Mouse (Mus musculus) neural tube, embryonic 10.5 days (tissue): ENCODE data around the gene Gm10256.
"Not testable (repeated sequence)": the region's sequence is repeated elsewhere in the genome, so short reads cannot be mapped to it uniquely, and the experiment has no call there.

Source experiments
- DNase-seq: peaks from one replicate; pipeline ENCODE4 v3.0.0-alpha.2; 2017; ENCODE audit warnings: low spot score; ENCODE audit errors: extremely low spot score

Gm10256 gene

DNA sequence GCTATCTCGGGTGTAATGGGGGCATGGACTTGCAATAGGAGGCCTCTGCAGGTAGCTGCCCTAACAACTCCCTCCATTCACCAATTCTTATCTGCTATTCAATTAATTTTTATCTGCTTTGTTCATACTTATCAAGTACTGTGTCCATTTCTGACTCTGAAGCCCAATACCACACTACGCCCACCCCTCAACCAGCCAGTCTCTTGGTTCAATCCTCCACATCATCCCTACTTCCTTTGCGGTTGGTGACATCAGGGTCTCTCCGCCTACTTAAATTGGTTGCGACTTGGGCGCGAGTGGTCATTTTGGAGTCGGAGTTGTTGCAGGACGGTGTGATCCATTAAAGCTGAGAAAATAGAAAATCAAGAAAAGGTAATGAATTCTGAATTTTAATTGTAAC lies at the start of gene Gm10256, which contains the start of gene Rbmy:
Gene Gm10256 (plus strand): TSS at position 320 of the 400 bp plus-strand sequence.
Gene Rbmy (plus strand): TSS at position 301 of the 400 bp plus-strand sequence.
- DNase-seq: not testable (repeated sequence)

- not testable (repeated sequence) for DNase-seq
These were observed 34.4 kb upstream of the Gm10256 start, which contains the start of gene Gm4064 for GRCm38 (mm10) chrY:2796105-2796504. Gm4064 (minus strand) TSS chrY:2796205.

DNA sequence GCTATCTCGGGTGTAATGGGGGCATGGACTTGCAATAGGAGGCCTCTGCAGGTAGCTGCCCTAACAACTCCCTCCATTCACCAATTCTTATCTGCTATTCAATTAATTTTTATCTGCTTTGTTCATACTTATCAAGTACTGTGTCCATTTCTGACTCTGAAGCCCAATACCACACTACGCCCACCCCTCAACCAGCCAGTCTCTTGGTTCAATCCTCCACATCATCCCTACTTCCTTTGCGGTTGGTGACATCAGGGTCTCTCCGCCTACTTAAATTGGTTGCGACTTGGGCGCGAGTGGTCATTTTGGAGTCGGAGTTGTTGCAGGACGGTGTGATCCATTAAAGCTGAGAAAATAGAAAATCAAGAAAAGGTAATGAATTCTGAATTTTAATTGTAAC lies 70.2 kb downstream of the Gm10256 start, which contains the start of gene Gm10352:
Gene Gm10352 (plus strand): TSS at position 301 of the 400 bp plus-strand sequence.
- DNase-seq: not testable (repeated sequence)
